Mouse (Mus musculus): ENCODE measurements around the gene E2f1. TPM values are rescaled to one million over a fixed set of nuclear protein-coding genes. Genes with fewer than 3 reads are reported as not detected.

Gene E2f1
- polyA plus RNA-seq, 1 experiment = 15.0 TPM

DNA sequence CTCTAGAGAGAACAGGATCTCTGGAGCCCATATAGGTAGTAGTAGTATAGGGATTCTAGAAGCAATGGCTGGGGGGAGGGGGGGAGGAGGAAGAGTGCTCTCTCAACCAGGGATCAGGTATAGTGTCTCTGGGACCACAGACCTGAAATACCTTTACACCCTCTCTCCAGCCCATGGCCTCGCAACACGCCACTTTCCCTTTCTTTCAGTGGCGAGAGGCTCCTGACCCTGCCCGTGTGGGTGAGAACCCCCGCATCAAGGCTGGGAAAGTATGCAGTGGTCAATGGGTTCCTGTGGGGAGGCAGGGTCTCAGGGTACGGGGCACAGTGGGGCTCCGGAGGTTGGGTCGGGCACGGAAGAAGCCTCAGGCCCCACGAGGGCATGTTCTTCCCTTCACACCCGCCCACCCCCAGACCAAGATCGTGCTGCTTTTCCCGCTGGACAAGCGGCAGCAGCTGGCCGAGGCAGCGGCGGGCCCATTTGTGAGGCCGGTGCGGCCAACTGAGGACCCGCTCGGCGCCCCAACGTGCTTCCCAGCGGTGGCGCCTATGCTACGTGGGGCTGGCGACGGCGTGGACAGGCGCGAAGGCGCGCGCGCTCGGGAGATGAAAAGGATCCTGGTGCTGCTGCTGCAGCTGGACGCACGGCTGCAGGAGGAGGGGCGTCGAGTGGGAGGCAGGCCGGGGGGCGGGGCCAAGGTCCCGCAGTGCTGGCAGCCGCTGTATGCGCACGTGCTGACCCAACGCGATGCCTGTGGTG lies 20.4 kb downstream of the E2f1 start:
- peak; percentile 91 for DNase-seq (ENCODE audit: low read depth)
- TF ChIP-seq POLR2A (IDR thresholded peaks at IDR 0.05; ENCODE audit: borderline replicate concordance, extremely low read depth, insufficient read depth, insufficient read length, poor library complexity, severe bottlenecking) (no peak), CTCF (IDR thresholded peaks at IDR 0.05; ENCODE audit: borderline replicate concordance, extremely low read depth, insufficient read depth, insufficient read length) (no peak)

DNA sequence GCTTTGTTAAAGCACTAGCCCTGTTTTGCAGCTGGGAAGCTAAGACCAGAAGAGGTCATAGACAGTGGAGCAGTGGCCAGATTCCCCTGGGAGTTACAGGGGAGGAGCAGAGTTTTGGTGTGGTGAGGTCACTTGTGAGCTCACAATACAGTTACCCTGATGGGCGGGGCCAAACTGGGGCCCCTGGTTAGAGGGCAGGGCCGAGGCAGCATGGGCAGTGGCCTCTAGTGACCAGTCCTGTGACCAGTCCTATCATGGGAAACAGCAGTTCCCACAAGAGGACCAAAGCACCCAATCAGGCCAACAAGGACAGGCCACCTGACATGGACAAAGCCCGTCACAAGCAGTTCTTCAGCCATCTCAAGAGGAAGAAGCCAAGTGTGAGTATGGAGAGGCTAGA lies 21.0 kb downstream of the E2f1 start:
- no peak for DNase-seq (ENCODE audit: low read depth)
- TF ChIP-seq POLR2A (IDR thresholded peaks at IDR 0.05; ENCODE audit: borderline replicate concordance, extremely low read depth, insufficient read depth, insufficient read length, poor library complexity, severe bottlenecking) (no peak), CTCF (IDR thresholded peaks at IDR 0.05; ENCODE audit: borderline replicate concordance, extremely low read depth, insufficient read depth, insufficient read length) (no peak)

DNA sequence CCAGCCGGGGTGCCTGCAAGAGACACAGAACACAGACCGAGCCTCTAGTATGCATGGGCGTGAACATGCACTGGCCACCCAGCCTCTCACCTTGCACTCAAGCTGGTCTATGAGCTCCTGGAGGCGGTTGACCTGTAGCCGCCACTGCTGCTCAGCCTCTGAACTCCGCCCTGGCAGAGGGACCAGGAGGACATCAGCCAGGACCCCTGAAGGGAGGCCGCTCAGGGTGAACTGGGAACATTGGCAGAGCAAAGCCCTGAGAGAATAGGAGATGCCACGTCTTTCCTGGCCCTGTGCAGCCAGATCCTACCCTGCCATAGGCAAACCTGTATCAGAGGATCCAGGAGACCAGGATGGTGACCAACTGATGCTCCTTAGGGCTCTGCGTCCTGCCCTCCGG lies 23.0 kb downstream of the E2f1 start, which contains the start of gene 1700003F12Rik:
Gene 1700003F12Rik, plus strand, starts transcription at position 375 of the 400 bp plus-strand sequence.
- TF ChIP-seq POLR2A (IDR thresholded peaks at IDR 0.05; ENCODE audit: borderline replicate concordance, extremely low read depth, insufficient read depth, insufficient read length, poor library complexity, severe bottlenecking) = no peak
- TF ChIP-seq CTCF (IDR thresholded peaks at IDR 0.05; ENCODE audit: borderline replicate concordance, extremely low read depth, insufficient read depth, insufficient read length) = no peak
- no peak for DNase-seq (ENCODE audit: low read depth)

- TF ChIP-seq CTCF (IDR thresholded peaks at IDR 0.05; ENCODE audit: borderline replicate concordance, extremely low read depth, insufficient read depth, insufficient read length) = no peak
- TF ChIP-seq POLR2A (IDR thresholded peaks at IDR 0.05; ENCODE audit: borderline replicate concordance, extremely low read depth, insufficient read depth, insufficient read length, poor library complexity, severe bottlenecking) = no peak
- peak; percentile 93 for DNase-seq (ENCODE audit: low read depth)
Observed at GRCm38 (mm10) chr2:154543567-154544347, 25.9 kb downstream of the E2f1 start.

DNA sequence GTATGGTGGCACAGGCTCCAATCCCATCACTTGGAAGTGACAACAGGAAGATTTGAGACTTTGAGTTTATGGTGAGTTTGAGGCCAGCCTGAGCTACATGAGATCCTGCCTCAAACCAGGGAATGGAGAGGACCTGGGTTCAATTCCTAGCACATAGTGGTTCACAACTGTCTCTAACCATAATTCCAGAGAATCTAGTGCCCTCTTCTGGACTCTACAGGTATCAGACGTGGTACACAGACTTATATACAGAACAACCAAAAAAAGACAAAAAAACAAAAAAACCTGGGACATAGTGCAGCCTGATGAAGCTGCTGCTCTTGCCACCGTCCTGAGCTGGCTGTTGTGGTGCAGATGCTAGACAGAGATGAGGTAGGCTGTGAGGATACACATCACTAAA lies 28.1 kb downstream of the E2f1 start:
- DNase-seq (ENCODE audit: low read depth) = no peak
- no peak for TF ChIP-seq CTCF (IDR thresholded peaks at IDR 0.05; ENCODE audit: borderline replicate concordance, extremely low read depth, insufficient read depth, insufficient read length)
- no peak for TF ChIP-seq POLR2A (IDR thresholded peaks at IDR 0.05; ENCODE audit: borderline replicate concordance, extremely low read depth, insufficient read depth, insufficient read length, poor library complexity, severe bottlenecking)

DNA sequence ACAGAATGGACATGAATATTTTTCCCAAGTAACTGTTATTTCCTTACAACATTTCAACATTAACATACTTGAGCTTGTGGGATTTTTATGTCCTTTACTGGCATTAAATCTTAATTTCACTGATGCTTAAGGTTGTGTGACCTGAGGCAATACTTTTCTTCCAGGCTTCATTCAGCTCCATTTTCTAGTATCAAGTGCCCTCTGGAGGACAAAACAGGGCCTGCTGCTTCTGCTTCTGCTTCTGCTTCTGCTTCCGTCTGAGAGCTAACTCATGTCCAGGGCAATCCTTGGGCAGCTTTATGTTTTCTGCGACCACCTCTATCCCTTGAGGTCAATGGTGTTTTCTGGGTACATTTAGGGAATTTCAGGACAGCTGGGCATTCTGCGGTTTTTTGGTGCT lies 30.0 kb downstream of the E2f1 start:
- no peak for TF ChIP-seq POLR2A (IDR thresholded peaks at IDR 0.05; ENCODE audit: borderline replicate concordance, extremely low read depth, insufficient read depth, insufficient read length, poor library complexity, severe bottlenecking)
- peak; percentile 66; the same call in 1 of the 2 replicates for TF ChIP-seq CTCF (IDR thresholded peaks at IDR 0.05; ENCODE audit: borderline replicate concordance, extremely low read depth, insufficient read depth, insufficient read length)
- peak; percentile 79 for DNase-seq (ENCODE audit: low read depth)

DNA sequence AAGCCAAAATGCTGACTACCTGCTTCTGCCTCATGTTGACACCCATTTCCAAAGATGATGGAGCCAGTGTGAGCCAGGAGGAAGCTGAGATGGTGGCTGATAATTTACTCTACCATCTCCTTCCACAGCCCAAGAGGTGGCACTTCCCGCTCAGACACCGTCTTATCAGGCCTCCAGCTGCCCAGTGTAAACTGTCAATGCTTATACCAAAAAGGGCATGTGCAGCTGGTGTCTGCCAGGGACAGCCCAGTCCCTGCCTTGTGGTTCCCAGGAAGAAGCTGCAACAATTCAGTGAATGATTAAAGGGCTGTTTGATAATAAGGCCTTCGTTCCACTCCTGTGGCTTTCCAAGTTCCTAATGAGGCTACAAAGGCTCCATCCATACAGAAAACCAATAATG lies 31.0 kb downstream of the E2f1 start:
- TF ChIP-seq POLR2A (IDR thresholded peaks at IDR 0.05; ENCODE audit: borderline replicate concordance, extremely low read depth, insufficient read depth, insufficient read length, poor library complexity, severe bottlenecking) = no peak
- TF ChIP-seq CTCF (IDR thresholded peaks at IDR 0.05; ENCODE audit: borderline replicate concordance, extremely low read depth, insufficient read depth, insufficient read length) = no peak
- peak; percentile 79 for DNase-seq (ENCODE audit: low read depth)

- peak; percentile 81 for DNase-seq (ENCODE audit: low read depth)
- no peak for TF ChIP-seq POLR2A (IDR thresholded peaks at IDR 0.05; ENCODE audit: borderline replicate concordance, extremely low read depth, insufficient read depth, insufficient read length, poor library complexity, severe bottlenecking)
- TF ChIP-seq CTCF (IDR thresholded peaks at IDR 0.05; ENCODE audit: borderline replicate concordance, extremely low read depth, insufficient read depth, insufficient read length) = no peak
Observed at GRCm38 (mm10) chr2:154538310-154538709, 31.4 kb downstream of the E2f1 start.

DNA sequence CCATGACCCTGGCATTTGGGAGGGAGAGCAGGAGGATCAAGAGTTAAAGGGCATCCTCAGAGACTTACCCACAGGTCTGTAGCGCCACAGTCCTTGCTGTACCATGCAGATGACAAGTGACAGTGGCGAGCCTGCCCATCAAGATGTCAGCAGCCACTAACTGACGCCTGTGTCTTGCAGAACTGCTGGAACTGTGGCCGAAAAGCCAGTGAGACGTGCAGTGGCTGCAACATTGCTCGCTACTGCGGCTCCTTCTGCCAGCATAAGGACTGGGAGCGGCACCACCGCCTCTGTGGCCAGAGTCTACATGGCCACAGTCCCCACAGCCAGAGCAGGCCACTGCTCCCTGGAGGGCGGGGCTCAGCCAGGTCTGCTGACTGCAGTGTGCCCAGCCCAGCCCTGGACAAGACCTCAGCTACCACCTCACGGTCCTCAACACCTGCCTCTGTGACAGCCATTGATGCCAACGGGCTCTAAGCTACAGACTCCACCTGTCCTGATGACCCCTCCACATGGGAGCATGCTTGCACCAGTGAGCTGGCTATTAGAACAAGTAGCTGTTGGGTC lies 34.9 kb downstream of the E2f1 start:
- TF ChIP-seq POLR2A (IDR thresholded peaks at IDR 0.05; ENCODE audit: borderline replicate concordance, extremely low read depth, insufficient read depth, insufficient read length, poor library complexity, severe bottlenecking) = no peak
- no peak for TF ChIP-seq CTCF (IDR thresholded peaks at IDR 0.05; ENCODE audit: borderline replicate concordance, extremely low read depth, insufficient read depth, insufficient read length)

DNA sequence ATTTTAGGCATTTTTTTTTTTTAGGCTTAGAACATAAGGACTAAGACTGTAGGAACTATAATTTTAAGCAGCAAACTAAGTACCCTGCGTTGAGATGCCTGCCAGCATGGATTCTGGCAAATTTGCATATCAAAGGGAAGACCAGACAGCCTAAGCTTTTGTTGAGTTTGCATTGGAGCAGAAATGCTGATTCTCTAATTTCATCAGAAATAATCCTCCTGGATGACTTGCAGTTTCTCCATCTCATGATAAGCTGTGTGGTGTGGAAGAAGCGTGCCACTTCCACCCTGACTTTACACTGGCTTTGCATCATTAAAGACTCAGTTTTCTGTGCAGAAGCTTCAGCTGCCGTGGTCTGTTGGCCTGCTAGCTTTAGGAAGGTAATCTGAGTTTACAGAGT lies 36.8 kb downstream of the E2f1 start:
- peak; percentile 83 for DNase-seq (ENCODE audit: low read depth)
- TF ChIP-seq POLR2A (IDR thresholded peaks at IDR 0.05; ENCODE audit: borderline replicate concordance, extremely low read depth, insufficient read depth, insufficient read length, poor library complexity, severe bottlenecking) (no peak), CTCF (IDR thresholded peaks at IDR 0.05; ENCODE audit: borderline replicate concordance, extremely low read depth, insufficient read depth, insufficient read length) (no peak)

More for the DNA sequence above, 34.9 kb downstream of the E2f1 start:
- no peak for DNase-seq (ENCODE audit: low read depth)

- TF ChIP-seq CTCF (IDR thresholded peaks at IDR 0.05; ENCODE audit: borderline replicate concordance, extremely low read depth, insufficient read depth, insufficient read length) (no peak), POLR2A (IDR thresholded peaks at IDR 0.05; ENCODE audit: borderline replicate concordance, extremely low read depth, insufficient read depth, insufficient read length, poor library complexity, severe bottlenecking) (no peak)
- peak; percentile 29 for DNase-seq (ENCODE audit: low read depth)
Observed at GRCm38 (mm10) chr2:154526531-154526930, 43.2 kb downstream of the E2f1 start.

Measured in brain, embryonic 14.5 days (tissue).